Mouse (Mus musculus) CH12.LX (cell line): ENCODE results near the gene Tex44. TPM values are rescaled to one million over a fixed set of nuclear protein-coding genes. Genes with fewer than 3 reads are reported as not detected.

Experiments used
- DNase-seq: peaks from one replicate; pipeline ENCODE4 v3.0.0-alpha.2; 2013; ENCODE audit errors: extremely low read depth
- H3K27ac ChIP-seq: 2 replicates; pipeline ENCODE4 v1.5.1; 2012; ENCODE audit warnings: low read depth, mild to moderate bottlenecking, control low read depth, moderate library complexity; ENCODE audit not compliant: insufficient read depth
- H3K27me3 ChIP-seq: replicated peaks from 2 replicates; pipeline ENCODE3; 2012; ENCODE audit warnings: inconsistent platforms
- H3K36me3 ChIP-seq, 2 experiments: replicated peaks in 1 of 2; 2 replicates each; pipeline versions ENCODE3 to v1.6.1; 2012; ENCODE audit warnings: inconsistent platforms in 1 of 2, low read length in 1 of 2, mild to moderate bottlenecking in 1 of 2, mixed read lengths in 1 of 2, moderate library complexity in 1 of 2; ENCODE audit not compliant: control insufficient read depth in 1 of 2, insufficient read depth in 1 of 2
- H3K4me1 ChIP-seq, 2 experiments: 2 replicates each; pipeline ENCODE4 v1.6.1; 2012; ENCODE audit warnings: inconsistent platforms in 1 of 2, moderate library complexity in 1 of 2; ENCODE audit not compliant: insufficient read depth in 2 of 2, control insufficient read depth in 1 of 2
- H3K4me2 ChIP-seq: 2 replicates; pipeline ENCODE4 v1.6.1; 2012; ENCODE audit warnings: low read depth, mild to moderate bottlenecking, control low read depth; ENCODE audit not compliant: poor library complexity, insufficient read depth, severe bottlenecking
- H3K4me3 ChIP-seq, 3 experiments: fragments of 150-350 bp in 1 of 3; sonication (generic) in 1 of 3; replicated peaks in 1 of 3; 2 replicates each; pipeline versions ENCODE3 to v1.5.1; 2011 to 2012; ENCODE audit warnings: low read depth in 2 of 3, low read length in 2 of 3, mild to moderate bottlenecking in 2 of 3, moderate library complexity in 2 of 3, control low read depth in 1 of 3, improper control_type of control experiment in 1 of 3, inconsistent platforms in 1 of 3, mixed read lengths in 1 of 3; ENCODE audit not compliant: poor library complexity in 1 of 3
- H3K79me2 ChIP-seq: replicated peaks from 2 replicates; pipeline ENCODE4 v1.6.1; 2012; ENCODE audit warnings: mild to moderate bottlenecking, moderate library complexity; ENCODE audit not compliant: control insufficient read depth, poor library complexity, insufficient read depth, severe bottlenecking; ENCODE audit errors: extremely low read depth
- H3K9ac ChIP-seq: 2 replicates; pipeline ENCODE4 v1.6.1; 2012; ENCODE audit warnings: low read depth, mild to moderate bottlenecking, control low read depth, moderate library complexity; ENCODE audit not compliant: insufficient read depth
- H3K9me3 ChIP-seq: replicated peaks from 2 replicates; pipeline ENCODE3; 2012; ENCODE audit warnings: low read length, inconsistent platforms, mixed read lengths
- BHLHE40 ChIP-seq: IDR thresholded peaks from 2 replicates; pipeline ENCODE4 v1.6.1; 2011; ENCODE audit warnings: mild to moderate bottlenecking, low read depth, low read length, improper control_type of control experiment
- CHD1 ChIP-seq: IDR thresholded peaks from 2 replicates; pipeline ENCODE4 v1.6.1; 2012; ENCODE audit warnings: low read depth, low read length, improper control_type of control experiment, inconsistent platforms
- CTCF ChIP-seq, 2 experiments: IDR thresholded peaks in 1 of 2; conservative IDR thresholded peaks in 1 of 2; 2 replicates each; pipeline ENCODE4 v1.5.1; 2011 to 2012; ENCODE audit warnings: low read depth in 2 of 2, low read length in 2 of 2, improper control_type of control experiment in 1 of 2, inconsistent platforms in 1 of 2, mild to moderate bottlenecking in 1 of 2, moderate library complexity in 1 of 2
- ELF1 ChIP-seq: IDR thresholded peaks from 2 replicates; pipeline ENCODE4 v1.6.1; 2014; ENCODE audit warnings: low read depth, mild to moderate bottlenecking, inconsistent platforms, low read length, improper control_type of control experiment
- EP300 ChIP-seq: IDR thresholded peaks from 2 replicates; pipeline ENCODE4 v1.6.1; 2011; ENCODE audit warnings: low read length, improper control_type of control experiment
- GABPA ChIP-seq: IDR thresholded peaks from 2 replicates; pipeline ENCODE4 v1.6.1; 2012; ENCODE audit warnings: low read depth, low read length, improper control_type of control experiment, inconsistent platforms; ENCODE audit not compliant: insufficient replicate concordance
- HCFC1 ChIP-seq: IDR thresholded peaks from 2 replicates; pipeline ENCODE4 v1.6.1; 2012; ENCODE audit warnings: low read depth, mild to moderate bottlenecking, inconsistent platforms, low read length, improper control_type of control experiment
- IRF4 ChIP-seq: IDR thresholded peaks from 2 replicates; pipeline ENCODE4 v1.6.1; 2014; ENCODE audit warnings: low read depth, mild to moderate bottlenecking, inconsistent platforms, low read length, improper control_type of control experiment
- JUN ChIP-seq: IDR thresholded peaks from 2 replicates; pipeline ENCODE4 v1.6.1; 2011; ENCODE audit warnings: low read depth, mild to moderate bottlenecking, low read length, improper control_type of control experiment, moderate library complexity; ENCODE audit not compliant: insufficient read depth
- JUND ChIP-seq: conservative IDR thresholded peaks from 2 replicates; pipeline ENCODE4 v1.6.1; 2011; ENCODE audit warnings: low read depth, low read length, improper control_type of control experiment
- KAT2A ChIP-seq: IDR thresholded peaks from 2 replicates; pipeline ENCODE4 v1.6.1; 2012; ENCODE audit warnings: low read length, improper control_type of control experiment, inconsistent platforms; ENCODE audit not compliant: insufficient replicate concordance
- MAFK ChIP-seq: IDR thresholded peaks from 2 replicates; pipeline ENCODE4 v1.6.1; 2011; ENCODE audit warnings: low read length, improper control_type of control experiment; ENCODE audit not compliant: insufficient replicate concordance
- MXI1 ChIP-seq: IDR thresholded peaks from 2 replicates; pipeline ENCODE4 v1.6.1; 2011; ENCODE audit warnings: mild to moderate bottlenecking, low read depth, low read length, improper control_type of control experiment
- MYC ChIP-seq: IDR thresholded peaks from 2 replicates; pipeline ENCODE4 v1.6.1; 2011; ENCODE audit warnings: low read depth, mild to moderate bottlenecking, improper control_type of control experiment, low read length
- NELFE ChIP-seq: IDR thresholded peaks from 2 replicates; pipeline ENCODE4 v1.6.1; 2011; ENCODE audit warnings: low read depth, low read length, improper control_type of control experiment
- PAX5 ChIP-seq: IDR thresholded peaks from 2 replicates; pipeline ENCODE4 v1.6.1; 2012; ENCODE audit warnings: low read length, inconsistent platforms, mixed read lengths
- POLR2A ChIP-seq: IDR thresholded peaks from 2 replicates; pipeline ENCODE4 v1.6.1; 2011; ENCODE audit warnings: low read depth, mild to moderate bottlenecking, improper control_type of control experiment, low read length
- POLR2AphosphoS2 ChIP-seq: IDR thresholded peaks from 2 replicates; pipeline ENCODE4 v1.6.1; 2011; ENCODE audit warnings: low read depth, low read length, improper control_type of control experiment
- SMC3 ChIP-seq: IDR thresholded peaks from 2 replicates; pipeline ENCODE4 v1.6.1; 2011; ENCODE audit warnings: low read depth, low read length, improper control_type of control experiment
- TBP ChIP-seq: conservative IDR thresholded peaks from 2 replicates; pipeline ENCODE4 v1.6.1; 2011; ENCODE audit warnings: low read depth, low read length, improper control_type of control experiment
- UBTF ChIP-seq: IDR thresholded peaks from 2 replicates; pipeline ENCODE4 v1.6.1; 2012; ENCODE audit warnings: low read depth, mild to moderate bottlenecking, inconsistent platforms, low read length, improper control_type of control experiment, moderate library complexity
- USF2 ChIP-seq: conservative IDR thresholded peaks from 2 replicates; pipeline ENCODE4 v1.6.1; 2011; ENCODE audit warnings: low read depth, low read length, improper control_type of control experiment
- ZC3H11A ChIP-seq: IDR thresholded peaks from 2 replicates; pipeline ENCODE4 v1.6.1; 2012; ENCODE audit warnings: low read depth, mild to moderate bottlenecking, inconsistent platforms, low read length, improper control_type of control experiment
- ZKSCAN1 ChIP-seq: IDR thresholded peaks from 2 replicates; pipeline ENCODE4 v1.6.1; 2012; ENCODE audit warnings: low read depth, inconsistent platforms, low read length, improper control_type of control experiment, borderline replicate concordance
- ZMIZ1 ChIP-seq: IDR thresholded peaks from 2 replicates; pipeline ENCODE4 v1.6.1; 2012; ENCODE audit warnings: low read depth, mild to moderate bottlenecking, inconsistent platforms, low read length, improper control_type of control experiment
- ZNF384 ChIP-seq: IDR thresholded peaks from 2 replicates; pipeline ENCODE4 v1.6.1; 2012; ENCODE audit warnings: low read depth, low read length, improper control_type of control experiment, inconsistent platforms
- dilution Hi-C: fragments of 300-500 bp; cut with MboI; formaldehyde crosslinking; loops from 2 replicates; pipeline ENCODE4 v1.14.3; 2020; ENCODE audit warnings: low sequenced_read_pairs; ENCODE audit not compliant: extremely low pct_unique_long_range_greater_than_20kb, extremely low pct_ligation_motif_present
- in situ Hi-C: fragments of 300-500 bp; cut with MboI; formaldehyde crosslinking; loops from 3 replicates; pipeline ENCODE4 v1.14.3; 2019; ENCODE audit warnings: low sequenced_read_pairs, low pct_ligation_motif_present, low pct_unique_long_range_greater_than_20kb, mixed read lengths
- polyA plus RNA-seq: library from polyadenylated mRNA; unstranded; fragments of >175 nt; gene quantifications from 2 replicates; pipeline ENCODE4 v1.2.1, GENCODE M21; 2012; ENCODE audit warnings: low read depth; ENCODE audit not compliant: insufficient read length
- total RNA-seq, 2 experiments: library from RNA; depleted of rRNA; stranded (reverse); fragments of 300-350 nt in 1 of 2; fragments of >200 nt in 1 of 2; gene quantifications; 2 replicates each; pipeline ENCODE4 v1.2.3; 2012 to 2014

Tex44 gene
- total and polyA plus RNA-seq, 3 experiments = not detected

- no peak overlapping the region for H3K9ac ChIP-seq
- H3K4me3 ChIP-seq = no peak overlapping the region
- dilution Hi-C loops = no loop called here
- no peaks in the 10 kb centered on the region for H3K36me3 ChIP-seq
- no peaks in the 10 kb centered on the region for H3K27me3 ChIP-seq
- in situ Hi-C loops = no loop called here
- no peak overlapping the region for H3K4me2 ChIP-seq
- H3K27ac ChIP-seq = no peak overlapping the region
- H3K9me3 ChIP-seq = peaks cover 3% of the 10 kb centered on the region
- peaks cover 4 to 10% of the 10 kb centered on the region in 2 experiments; a peak in 3 of 4 replicates for H3K4me1 ChIP-seq
- TF ChIP-seq JUND (no peak), ZMIZ1 (no peak)
- no peaks in the 10 kb centered on the region for H3K79me2 ChIP-seq
- no peak for DNase-seq
Measured at GRCm38 (mm10) chr1:86406313-86406712, 19.8 kb upstream of the Tex44 start.

GRCm38 (mm10) chr1:86406914-86407313, 19.2 kb upstream of the Tex44 start:
- Histone ChIP-seq H3K79me2 (no peaks in the 10 kb centered on the region), H3K36me3 (no peaks in the 10 kb centered on the region), H3K27me3 (no peaks in the 10 kb centered on the region), H3K9me3 (peaks cover 3% of the 10 kb centered on the region), H3K4me2 (no peak overlapping the region), H3K27ac (no peak overlapping the region), H3K4me3 (no peak overlapping the region), H3K4me1 (peaks cover 4 to 10% of the 10 kb centered on the region in 2 experiments; a peak in 3 of 4 replicates), H3K9ac (no peak overlapping the region)
- DNase-seq = no peak
- TF ChIP-seq IRF4 (no peak), NELFE (no peak), CHD1 (no peak), TBP (no peak), PAX5 (no peak), UBTF (no peak), ZC3H11A (no peak), GABPA (no peak), BHLHE40 (no peak), CTCF (conservative IDR thresholded peaks at IDR 0.05 in 1 of 2, IDR thresholded peaks at IDR 0.05 in 1 of 2; ENCODE audit: low read depth in 2 of 2, low read length in 2 of 2) (no peak), ZNF384 (no peak), SMC3 (no peak), HCFC1 (no peak)
- in situ Hi-C loops = no loop called here
- dilution Hi-C loops = no loop called here

GRCm38 (mm10) chr1:86408515-86408914, 17.6 kb upstream of the Tex44 start:
- Histone ChIP-seq H3K79me2 (no peaks in the 10 kb centered on the region), H3K9me3 (peaks cover 3% of the 10 kb centered on the region), H3K4me1 (peaks cover 4 to 10% of the 10 kb centered on the region in 2 experiments; a peak in 3 of 4 replicates)
- DNase-seq = no peak
- in situ Hi-C loops = no loop called here
- no peak for TF ChIP-seq ZMIZ1
- TF ChIP-seq ZKSCAN1 = no peak
- TF ChIP-seq MYC = no peak
- no peak for TF ChIP-seq POLR2AphosphoS2
- TF ChIP-seq MXI1 = no peak
- no peak for TF ChIP-seq MAFK
- TF ChIP-seq USF2 = no peak
- no peak for TF ChIP-seq GABPA
- TF ChIP-seq EP300 = no peak
- no peak for TF ChIP-seq ELF1
- TF ChIP-seq KAT2A = no peak
- no peak for TF ChIP-seq POLR2A
- TF ChIP-seq JUN = no peak
- TF ChIP-seq ZC3H11A = no peak
- TF ChIP-seq PAX5 = no peak
- TF ChIP-seq, all 38 proteins: peak for 0
- no peaks in the 10 kb centered on the region for H3K36me3 ChIP-seq
- H3K4me2 ChIP-seq = no peak overlapping the region
- H3K4me3 ChIP-seq = no peak overlapping the region
- no peak overlapping the region for H3K27ac ChIP-seq
- no peak overlapping the region for H3K9ac ChIP-seq
- no peaks in the 10 kb centered on the region for H3K27me3 ChIP-seq
- dilution Hi-C loops = no loop called here
